Mouse (Mus musculus) splenic B cell, adult 2 months (primary cell): ENCODE measurements at regions not wholly inside any gene's neighbourhood (a gene's known extent, or its start where the extent isn't known, plus 50 kb on each side); places are given as distances from the start of the nearest gene placed in this dataset.
"Not testable (repeated sequence)": the region's sequence is repeated elsewhere in the genome, so short reads cannot be mapped to it uniquely, and the experiment has no call there.

Experiments used
- DNase-seq: peaks from one replicate; pipeline ENCODE4 v3.0.0-alpha.2; 2011; ENCODE audit warnings: low read depth, low spot score
- H3K27me3 ChIP-seq: 2 replicates; pipeline ENCODE4 v1.6.1; 2012; ENCODE audit warnings: mild to moderate bottlenecking, low read length, moderate library complexity, mixed read lengths; ENCODE audit not compliant: control insufficient read depth, poor library complexity, insufficient read depth, severe bottlenecking
- H3K36me3 ChIP-seq: 2 replicates; pipeline ENCODE4 v1.6.1; 2012; ENCODE audit warnings: mild to moderate bottlenecking, low read length, moderate library complexity, mixed read lengths; ENCODE audit not compliant: control insufficient read depth, poor library complexity, insufficient read depth, severe bottlenecking

DNA sequence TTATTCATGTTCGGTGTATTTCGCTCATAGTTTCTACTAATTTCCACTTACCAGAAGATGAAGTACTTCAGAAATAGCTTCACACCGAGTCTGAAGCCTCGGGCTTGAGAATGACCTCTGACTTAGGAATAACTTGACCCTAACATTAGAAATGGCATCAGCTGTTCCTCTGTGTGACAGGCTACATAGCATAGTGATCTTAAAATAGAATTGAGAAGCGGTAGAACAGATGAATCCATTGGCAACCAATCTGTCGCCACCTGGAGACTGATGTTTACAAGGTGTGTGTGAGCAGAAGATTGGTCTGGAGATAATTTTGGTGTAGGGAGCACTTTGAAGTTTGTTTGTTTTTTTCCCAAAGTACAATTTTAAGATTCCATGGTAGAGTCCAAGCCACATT is 60.9 kb upstream of the Ahi1 start:
- DNase-seq = no peak
- H3K36me3 ChIP-seq = no peaks in the 10 kb centered on the region
- H3K27me3 ChIP-seq = no peaks in the 10 kb centered on the region

DNA sequence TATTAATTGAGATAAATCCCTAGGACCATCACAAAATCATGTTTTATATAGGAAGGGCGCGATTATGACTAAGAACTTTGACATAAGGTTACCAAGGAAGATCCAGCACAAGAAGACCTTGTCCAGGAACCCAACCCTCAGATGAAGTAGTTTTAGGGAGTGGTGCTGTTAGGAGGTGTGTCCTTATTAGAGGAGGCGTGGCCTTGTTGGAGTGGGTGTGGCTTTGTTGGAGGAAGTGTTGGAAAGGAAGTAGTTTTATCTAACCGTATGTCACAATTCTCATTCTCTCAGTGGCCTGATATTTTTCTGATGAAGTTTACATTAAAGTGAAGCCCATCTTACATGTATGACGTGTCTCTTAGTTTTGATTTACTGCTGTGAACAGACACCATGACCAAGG is 68.7 kb upstream of the Ahi1 start:
- H3K27me3 ChIP-seq = no peaks in the 10 kb centered on the region
- no peaks in the 10 kb centered on the region for H3K36me3 ChIP-seq
- DNase-seq = peak; percentile 22

DNA sequence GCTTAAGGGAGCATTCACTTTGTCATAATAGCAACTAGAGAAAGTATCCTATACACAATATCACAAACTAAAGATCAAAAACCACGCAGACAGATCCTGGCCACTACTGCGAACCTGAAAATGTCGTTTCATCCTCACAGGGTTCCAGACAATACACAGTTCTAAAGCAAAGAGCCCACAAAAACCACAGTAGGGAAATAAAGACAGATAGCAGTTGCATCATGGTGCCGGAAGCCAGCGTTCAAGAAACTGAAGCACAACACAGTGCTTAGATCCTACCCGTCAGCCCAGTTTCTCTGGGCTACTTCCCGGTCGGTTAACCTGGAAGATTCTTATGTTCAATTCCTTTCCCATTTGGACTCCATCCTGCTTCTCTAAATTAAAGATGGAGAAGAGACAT is 69.7 kb upstream of the Ahi1 start:
- no peaks in the 10 kb centered on the region for H3K36me3 ChIP-seq
- no peaks in the 10 kb centered on the region for H3K27me3 ChIP-seq
- peak; percentile 43 for DNase-seq

DNA sequence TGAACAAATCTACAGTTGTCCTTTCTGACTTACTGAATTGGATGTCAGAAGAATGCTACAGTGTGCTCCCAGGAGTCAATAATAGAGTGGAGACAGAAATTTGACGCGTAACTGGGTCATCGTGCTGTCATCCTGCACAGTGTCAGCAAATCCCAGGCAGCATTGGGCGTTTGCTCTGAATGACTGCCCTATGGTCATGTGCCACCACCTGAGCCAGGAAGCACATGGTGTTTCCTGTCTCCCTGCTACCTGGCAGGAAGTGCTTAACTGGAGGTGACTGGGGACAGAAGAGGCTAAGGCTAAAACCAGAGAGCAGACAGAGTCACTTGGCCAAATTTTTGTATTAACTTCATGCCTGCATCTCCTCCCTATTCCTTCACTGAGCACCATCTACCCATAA is 72.1 kb upstream of the Ahi1 start:
- H3K27me3 ChIP-seq = no peaks in the 10 kb centered on the region
- DNase-seq = peak; percentile 20

DNA sequence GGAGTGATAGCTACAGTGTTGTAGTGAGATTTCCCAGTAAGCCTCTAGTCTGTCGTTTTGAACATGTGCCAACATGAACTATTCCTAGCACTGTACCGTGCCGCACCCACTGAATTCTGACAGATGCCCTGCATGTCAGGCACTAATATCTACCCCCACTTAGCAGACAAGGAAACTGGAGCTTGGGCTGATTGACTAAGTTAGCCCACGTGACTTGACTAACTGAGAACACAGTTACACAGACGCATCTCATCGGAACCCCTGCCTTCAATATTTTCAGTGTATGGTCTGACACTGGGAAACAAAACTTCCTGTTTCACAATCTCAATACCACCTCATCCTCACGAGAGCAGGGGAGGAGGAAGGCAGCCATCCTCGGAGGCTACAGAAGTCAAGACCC is 72.9 kb upstream of the Ahi1 start:
- peak; percentile 33 for DNase-seq
- Histone ChIP-seq H3K27me3 (no peaks in the 10 kb centered on the region), H3K36me3 (no peaks in the 10 kb centered on the region)

More for the DNA sequence above, 72.1 kb upstream of the Ahi1 start:
- no peaks in the 10 kb centered on the region for H3K36me3 ChIP-seq

DNA sequence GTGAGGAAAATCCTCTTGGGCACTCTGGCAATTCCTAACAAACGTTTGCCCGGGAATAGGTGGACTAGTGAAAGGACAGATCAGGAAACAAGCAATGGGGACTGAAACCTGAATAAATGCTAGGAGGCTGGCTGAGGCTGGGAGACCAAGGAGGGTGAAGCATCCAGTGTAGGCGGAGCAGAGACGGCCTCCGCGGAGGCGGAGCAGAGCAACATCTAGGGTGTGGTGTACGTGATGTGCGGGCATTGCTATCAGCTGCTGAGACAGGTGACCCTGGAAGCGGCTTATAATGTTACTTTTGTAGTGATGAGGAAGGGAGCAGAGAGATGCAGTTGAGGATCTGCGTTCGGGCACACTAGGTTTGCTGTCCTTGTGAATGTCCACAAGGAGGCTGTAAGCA is 85.3 kb upstream of the Ahi1 start:
- Histone ChIP-seq H3K27me3 (no peaks in the 10 kb centered on the region), H3K36me3 (no peaks in the 10 kb centered on the region)
- no peak for DNase-seq

DNA sequence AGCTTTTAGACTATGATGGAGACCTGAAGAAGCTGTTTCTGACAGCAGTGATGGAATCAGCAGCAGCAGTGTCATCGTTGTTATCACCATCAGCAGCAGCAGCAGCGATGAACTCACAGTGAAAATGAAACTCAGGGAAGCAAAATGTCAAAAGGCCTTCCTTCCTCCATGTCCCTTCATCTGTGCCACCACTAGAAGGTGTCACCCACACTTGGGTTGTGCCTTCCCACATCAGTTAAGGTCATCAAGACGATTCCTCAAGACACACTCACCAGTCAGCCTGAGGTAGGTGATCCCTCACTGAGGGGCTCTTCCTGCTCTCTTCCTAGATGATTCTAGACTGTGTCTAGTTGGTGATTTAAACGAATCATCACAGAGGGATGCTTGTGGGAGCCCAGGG is 87.3 kb upstream of the Ahi1 start:
- Histone ChIP-seq H3K36me3 (no peaks in the 10 kb centered on the region), H3K27me3 (no peaks in the 10 kb centered on the region)
- DNase-seq = no peak

DNA sequence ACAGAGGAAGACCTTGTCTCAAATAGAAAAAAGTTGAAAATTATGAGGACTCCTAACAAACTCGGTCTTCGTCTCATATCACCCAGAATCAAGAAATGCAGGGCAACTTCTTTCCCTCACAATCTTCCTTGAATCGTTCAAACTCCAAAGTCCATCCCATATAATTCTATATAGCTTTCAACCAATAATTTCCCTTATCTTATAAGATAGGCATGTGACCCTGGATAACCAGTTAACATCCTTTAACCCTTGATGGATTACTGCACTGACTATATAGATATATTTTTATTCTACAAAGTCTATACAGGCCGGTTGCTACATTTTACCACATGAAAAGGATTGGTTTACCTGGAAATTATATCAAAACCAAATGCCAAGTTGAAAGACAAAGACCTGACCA is 94.9 kb upstream of the Ahi1 start:
- no peaks in the 10 kb centered on the region for H3K27me3 ChIP-seq
- H3K36me3 ChIP-seq = no peaks in the 10 kb centered on the region
- DNase-seq = no peak

DNA sequence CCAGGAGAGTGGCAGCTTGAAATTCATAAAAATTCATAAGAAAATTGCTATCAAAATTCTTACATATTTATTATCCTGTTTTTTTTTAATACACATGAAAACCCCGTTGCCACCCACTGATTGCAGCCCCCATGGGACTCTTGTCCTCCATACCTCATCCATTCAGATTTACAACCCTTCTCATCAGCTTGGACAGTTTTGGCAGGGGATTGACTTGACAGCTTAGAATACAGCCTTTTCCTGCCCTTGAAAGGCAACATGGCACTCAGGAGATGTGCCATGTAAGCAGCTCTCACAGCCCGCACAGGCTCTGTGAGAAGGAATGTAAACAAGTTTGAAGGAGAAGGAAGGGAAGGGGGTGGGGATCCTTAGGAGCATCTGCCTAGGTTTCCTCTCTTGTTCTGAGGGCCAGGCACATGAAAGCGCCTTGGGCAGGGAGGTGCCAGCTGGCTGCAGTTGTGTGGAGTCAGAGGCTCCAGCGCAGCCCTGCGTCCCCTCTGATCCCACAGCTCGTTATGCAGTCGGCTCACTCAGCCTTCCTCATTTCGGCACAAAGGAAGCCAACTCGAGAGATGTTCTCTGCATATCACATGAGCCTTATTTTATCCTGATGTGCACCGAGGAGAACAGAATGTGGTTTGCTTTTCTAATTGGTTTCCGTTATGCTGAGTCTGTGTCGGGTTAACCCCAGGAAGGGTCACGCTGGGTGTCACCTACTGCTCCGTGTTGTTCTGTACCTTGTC is 97.6 kb upstream of the Ahi1 start:
- Histone ChIP-seq H3K36me3 (no peaks in the 10 kb centered on the region), H3K27me3 (no peaks in the 10 kb centered on the region)
- DNase-seq = peak; percentile 28

DNA sequence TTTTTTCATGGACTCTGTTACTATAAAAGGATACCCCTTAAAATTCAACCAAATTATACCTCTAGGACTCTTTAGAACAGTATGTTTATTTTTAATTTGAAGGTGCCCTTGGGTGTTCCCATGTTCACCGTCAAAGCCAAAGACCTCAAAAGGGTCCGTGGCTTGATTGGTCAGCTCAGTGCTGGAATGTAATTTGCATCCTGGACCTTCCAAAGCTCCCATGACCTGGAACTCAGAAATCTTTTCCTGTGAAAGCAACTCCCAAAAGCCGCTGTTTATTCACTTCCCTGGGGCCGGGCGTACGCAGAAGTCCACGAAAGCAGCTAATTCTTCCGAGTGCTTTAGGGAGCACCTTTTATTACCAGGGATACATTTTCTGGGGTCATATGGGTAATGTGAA is 105.1 kb upstream of the Ahi1 start:
- no peaks in the 10 kb centered on the region for H3K36me3 ChIP-seq
- no peak for DNase-seq
- H3K27me3 ChIP-seq = no peaks in the 10 kb centered on the region

DNA sequence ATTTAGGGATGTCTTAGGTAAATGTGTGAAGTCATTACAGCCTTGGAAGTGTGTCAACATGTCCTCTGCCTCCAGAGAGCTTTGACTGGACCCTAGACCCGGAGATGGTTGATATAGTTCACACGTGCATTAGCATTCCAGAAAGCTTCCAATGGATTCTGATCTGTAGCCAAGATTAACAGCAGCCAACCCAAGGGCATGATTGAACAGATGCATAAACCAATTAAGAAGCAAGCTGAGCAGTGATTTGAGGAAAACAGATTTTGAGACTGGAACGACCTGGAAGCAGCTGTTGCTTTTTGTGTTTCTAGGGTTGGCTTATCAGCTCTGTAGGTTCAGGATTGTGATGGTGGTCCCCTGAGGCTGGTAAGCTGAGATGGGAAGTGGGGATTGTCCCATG is 109.1 kb upstream of the Ahi1 start:
- no peak for DNase-seq
- H3K27me3 ChIP-seq = no peaks in the 10 kb centered on the region
- H3K36me3 ChIP-seq = no peaks in the 10 kb centered on the region

DNA sequence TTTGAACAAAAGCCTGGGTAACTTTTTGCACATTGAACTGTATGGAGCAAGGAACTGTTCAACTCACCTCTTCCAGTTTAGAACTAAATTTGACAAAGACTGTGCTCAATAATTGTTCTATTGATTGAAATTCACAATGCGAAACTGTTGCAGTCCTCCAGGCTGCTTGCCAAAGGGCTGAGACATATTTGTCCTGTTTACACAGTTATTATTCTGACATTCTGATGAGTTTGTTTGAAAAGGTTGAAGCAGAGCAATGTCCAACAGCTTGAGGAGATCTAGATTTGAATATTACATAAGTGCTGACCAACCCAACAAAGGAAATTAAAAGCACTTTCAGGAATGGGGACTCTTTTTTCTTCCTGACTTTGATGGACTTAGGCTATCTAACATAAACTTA is 110.2 kb upstream of the Ahi1 start:
- H3K27me3 ChIP-seq = no peaks in the 10 kb centered on the region
- no peaks in the 10 kb centered on the region for H3K36me3 ChIP-seq
- no peak for DNase-seq

DNA sequence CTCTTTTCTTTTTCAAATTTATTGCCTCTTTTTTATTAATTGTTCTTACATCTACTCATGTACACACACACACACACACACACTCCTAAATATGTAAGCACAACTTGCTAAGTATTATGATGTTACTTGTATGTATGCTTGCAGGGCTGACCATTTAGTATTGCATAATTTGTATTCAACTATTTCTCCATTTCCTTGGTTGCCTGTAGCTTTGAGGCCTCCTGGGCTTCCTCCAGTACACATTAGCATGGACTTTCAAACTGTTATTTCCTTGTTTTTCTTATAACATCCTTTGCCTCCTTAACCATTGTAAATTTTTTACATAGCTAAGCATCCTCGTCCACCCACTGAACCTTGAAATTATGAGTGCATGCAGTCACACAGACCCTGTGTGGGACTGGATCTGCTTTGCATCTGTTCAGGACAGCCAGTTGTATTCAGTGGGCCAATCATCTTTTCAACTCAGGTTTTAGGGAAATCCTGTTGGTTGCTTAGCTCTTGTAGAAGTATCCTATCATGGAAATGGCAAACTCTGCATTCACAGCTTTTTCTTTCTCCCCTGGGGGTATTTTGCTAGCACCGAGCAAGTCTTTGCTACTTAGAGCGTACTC is 110.8 kb upstream of the Ahi1 start:
- H3K36me3 ChIP-seq = no peaks in the 10 kb centered on the region
- no peaks in the 10 kb centered on the region for H3K27me3 ChIP-seq
- no peak for DNase-seq

DNA sequence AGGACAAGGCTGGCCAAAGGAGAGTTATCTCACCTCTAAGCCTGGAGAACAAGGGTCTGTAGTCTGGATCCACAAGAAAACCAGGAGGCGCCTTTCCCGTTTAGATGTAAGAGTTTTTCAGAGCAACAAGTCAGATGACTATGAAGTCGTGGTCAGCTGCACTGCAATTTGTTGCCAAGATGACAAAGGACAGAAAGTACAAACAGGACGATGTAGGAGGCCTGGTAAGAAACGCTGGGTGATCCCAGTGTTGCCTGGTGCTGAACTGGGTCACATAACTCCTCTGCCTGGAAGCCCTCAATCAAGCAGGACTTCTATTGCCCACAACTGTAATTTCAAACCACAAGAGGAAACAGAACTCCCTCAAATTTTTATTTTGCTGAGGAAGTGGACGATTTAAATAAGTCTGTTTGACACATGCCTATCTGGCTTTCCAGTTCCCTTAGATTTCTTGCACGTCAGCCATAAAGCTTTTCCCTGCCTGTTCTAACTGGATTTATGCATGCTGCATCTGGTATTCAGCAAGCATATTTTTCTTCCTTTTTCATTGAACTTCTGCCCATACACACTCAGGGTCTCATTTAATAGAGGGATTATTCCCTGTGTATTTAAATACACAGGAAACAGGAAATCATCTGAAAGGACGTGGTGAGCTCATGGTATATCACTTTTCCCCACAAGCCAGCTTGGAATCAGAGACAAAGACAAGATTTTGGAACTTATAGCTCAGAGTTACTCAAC is 113.5 kb upstream of the Ahi1 start:
- no peaks in the 10 kb centered on the region for H3K36me3 ChIP-seq
- DNase-seq = no peak
- H3K27me3 ChIP-seq = no peaks in the 10 kb centered on the region

DNA sequence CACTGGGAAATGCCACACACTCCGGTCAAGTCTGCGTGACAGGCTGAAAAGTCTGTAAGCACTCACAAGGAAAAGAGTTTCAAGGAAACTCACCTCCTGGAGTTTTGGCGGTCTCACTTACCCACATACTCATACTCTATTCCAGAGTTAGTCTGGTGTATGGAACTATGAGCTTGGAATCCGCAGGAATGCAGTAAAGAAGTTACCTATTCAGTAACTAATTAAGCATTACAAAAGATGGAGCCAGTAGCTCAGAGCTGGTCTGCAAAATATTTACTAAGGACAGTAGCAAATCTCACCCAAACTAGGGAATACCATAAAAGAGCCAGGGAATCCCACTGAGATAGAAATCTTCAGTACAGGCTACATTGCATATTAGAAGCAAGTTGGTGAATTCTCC is 111.9 kb upstream of the Pde7b start:
- not testable (repeated sequence) for DNase-seq, H3K27me3 ChIP-seq, H3K36me3 ChIP-seq
